Mouse (Mus musculus): ENCODE data around the gene Nutf2-ps1.

DNA sequence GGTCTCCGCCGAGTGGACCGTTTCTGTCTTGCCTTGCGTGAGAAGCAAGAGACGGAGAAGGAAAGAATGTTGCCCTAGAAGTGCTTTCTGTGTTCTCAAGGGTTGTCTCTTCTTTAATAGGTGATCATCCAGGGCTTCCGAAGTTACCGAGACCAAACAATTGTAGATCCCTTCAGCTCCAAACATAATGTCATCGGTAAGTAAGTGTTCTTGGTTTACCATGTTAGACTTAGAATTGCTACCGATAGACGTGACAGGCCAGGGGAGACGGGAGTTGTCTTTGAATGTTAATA, 12.4 kb upstream of the Nutf2-ps1 start:
- TF ChIP-seq CTCF (IDR thresholded peaks at IDR 0.05; ENCODE audit: extremely low read depth, insufficient read length, insufficient replicate concordance, low read depth, low read length) = no peak
- no peak for TF ChIP-seq POLR2A (IDR thresholded peaks at IDR 0.05; ENCODE audit: low read depth, low read length)

All from small intestine, adult 2 months (tissue).